Mouse (Mus musculus): Measurements from ENCODE around the gene Cpm.
"Not testable (repeated sequence)": the region's sequence is repeated elsewhere in the genome, so short reads cannot be mapped to it uniquely, and the experiment has no call there.

The Cpm gene

DNA sequence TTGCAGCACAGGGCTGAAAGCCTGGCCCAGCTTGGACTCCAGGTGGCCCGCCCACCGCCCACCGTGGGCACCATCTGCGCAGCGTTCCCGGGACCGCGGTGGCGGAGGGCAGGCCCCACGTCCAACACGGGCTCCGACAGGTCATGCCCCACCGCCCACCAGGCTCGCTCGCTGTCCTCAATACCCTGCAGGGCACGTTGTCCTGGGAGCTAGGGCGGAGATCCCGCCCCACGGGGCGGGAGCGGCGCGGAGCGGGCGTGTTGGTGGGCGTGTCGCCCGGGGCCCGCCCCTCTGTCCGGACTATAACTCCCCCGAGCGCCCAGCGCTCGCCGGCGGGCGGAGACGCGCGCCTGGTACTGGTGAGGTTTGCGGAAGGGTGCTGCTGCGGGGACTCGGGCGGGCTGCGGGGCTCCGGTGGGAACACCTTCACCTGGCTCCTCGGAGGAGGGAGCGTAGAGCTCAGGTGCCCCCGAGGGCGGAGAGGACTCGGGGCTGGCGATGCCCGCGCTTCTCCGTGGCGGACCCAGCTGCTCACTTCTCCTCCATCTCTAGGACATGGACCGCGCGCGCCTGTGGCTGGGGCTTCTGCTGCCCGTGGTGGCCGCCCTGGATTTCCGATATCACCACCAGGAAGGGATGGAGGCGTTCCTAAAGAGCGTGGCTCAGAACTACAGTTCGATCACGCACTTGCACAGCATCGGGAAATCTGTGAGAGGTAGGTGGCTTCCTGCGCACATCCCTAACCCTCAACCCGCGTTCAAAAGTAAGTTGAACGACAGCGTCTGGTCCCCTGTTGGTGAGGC lies at the start of gene Cpm:
TSS of gene Cpm (plus strand) at position 332 of the 803 bp plus-strand sequence.
- DNase-seq: peak; percentile 81 to 90

DNA sequence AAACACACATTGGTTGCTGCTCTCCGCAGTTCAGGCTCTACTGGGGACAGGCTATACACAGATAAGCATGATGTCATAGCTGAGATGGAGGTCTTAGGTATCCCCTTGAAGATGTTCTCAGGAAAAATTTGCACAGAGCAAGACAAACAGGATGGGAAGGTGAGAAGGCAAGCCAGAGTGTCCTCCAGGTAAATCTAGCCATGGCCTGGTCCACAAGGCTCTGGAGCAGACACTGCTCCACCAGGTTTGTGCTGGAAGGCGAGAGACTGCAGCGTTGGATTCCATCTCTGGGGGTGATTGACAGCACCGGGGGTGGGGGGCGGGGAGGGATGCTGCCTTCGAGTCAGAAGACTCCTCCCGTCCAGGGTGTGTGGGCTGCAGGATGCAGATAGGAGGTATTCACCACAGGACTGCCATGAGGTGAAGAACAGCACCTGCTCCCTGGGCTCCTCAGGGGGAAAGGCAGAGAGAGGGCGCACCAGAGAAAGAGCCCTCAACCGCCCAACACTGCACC lies 49.5 kb upstream of the Cpm start:
- DNase-seq: no peak

DNA sequence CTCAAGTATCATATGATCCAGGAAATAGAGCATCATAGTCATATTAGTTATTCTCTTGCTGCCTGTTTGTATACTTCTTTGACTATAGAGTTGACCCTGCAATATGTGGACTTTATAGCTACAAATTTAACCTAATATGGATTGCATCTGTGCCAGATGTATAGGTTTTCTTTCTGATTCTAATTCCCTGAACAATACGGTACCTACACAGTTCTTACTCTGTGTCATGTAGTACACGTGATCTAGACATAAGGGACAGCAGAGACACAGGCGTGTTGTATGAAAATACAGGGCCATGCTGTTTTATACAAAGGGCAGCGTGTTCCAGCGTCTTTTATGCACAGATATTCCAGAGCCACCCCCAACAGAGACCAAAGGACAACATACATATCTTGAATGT lies 48.9 kb upstream of the Cpm start:
- no peak for DNase-seq

DNA sequence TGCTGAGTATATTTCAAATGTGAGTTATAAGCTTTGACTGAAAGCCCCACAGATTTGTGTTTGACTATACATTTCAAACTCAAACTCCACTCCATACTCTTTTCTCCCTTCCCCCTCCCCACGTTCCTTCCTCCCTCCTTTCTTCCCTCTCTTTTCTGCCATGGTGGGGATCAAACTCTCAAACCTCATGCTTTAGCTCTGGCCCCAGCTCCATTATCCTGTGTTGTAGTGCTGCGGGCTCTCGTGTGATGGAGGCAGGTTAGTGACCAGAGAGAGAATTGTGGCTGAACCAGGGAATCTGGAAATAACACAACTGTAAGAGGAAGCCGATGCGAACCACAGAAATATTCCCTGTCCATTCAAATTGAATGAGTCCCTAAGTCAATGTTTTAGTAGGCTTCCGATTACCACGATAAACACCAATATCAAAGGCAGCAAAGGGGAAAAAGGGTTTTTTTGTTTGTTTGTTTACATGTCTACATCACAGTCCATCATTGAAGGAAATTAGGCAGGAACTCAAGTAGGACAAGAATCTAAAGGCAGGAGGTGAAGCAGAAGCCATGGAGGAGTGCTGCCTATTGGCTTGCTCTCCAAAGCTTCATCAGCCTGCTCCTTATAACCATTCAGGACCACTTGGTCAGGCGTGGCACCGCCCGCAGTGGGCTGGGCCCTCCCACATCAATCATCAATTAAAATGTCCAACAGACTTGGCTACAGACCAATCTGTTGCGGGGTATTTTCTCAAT lies 48.1 kb upstream of the Cpm start:
- no peak for DNase-seq

DNA sequence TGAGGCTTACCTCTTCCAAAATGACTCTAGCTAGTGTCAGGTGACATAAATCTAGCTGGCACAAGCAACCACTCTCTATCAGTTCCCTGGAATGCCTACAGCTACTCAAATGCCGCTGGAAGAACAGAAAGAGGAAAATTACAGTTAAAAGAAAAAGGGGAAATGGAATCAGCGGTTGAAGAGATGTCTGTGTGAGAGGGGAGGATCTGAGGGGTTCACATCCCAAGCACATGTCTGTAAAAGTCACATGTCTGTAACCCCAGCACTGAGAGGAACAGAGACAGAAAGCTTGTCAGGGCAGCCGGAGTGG lies 47.6 kb upstream of the Cpm start:
- no peak for DNase-seq

DNA sequence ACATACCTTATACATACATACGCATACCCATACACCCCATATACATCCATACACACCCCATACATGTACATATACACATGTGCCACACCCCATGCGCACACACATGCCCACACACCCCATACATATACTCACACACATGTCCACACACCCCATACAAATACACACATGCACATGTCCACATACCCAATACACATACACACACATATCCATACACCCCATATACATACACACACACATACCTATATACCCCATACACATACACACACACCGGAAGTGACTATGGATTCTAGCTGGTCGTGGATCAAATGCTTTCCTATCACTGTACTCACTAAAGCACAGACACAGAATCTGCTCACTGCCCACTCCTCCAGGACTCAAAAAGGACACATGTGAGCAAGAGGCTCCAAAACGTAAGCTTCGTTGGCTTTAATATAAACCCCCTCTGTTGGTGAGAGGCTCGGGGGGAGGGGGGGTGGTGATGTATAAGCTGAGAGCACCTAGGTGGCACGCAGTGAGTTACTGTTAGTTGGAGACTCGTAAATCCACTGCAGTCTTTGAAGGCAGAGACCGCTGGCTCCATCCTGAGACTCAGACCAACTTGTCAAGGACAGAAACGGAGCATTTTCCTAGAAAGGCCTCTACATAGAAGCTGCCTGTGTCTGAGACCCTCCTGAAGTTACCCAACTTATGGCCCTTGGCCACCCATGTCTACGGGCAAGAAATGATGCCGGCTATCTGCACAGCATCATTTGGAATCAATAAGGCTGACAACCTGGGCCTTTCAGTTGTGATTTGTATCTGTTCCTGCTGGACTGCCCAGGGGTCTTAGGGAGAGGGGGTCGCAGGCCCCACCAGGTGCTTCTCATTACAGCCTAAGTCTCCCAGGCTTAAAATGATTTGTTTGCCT lies 45.9 kb upstream of the Cpm start:
- DNase-seq: no peak

DNA sequence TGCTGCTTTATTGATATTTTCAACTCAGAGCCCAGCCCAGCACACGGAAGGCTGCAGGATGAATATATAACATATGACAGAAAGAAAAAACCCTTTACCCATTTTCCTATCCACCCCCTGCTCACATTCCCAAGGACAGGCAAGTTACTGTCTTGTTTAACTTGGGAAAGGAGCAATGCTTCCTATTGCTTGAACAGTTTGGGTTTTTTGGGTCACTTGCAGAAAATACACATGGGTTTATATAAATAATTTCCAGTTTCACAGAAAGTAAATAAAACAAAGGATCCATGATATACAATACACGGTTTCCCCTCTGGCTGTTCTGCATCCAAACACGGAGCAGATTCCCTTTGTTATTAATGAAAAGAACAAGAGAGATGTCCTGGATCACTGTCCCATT lies 45.2 kb upstream of the Cpm start:
- no peak for DNase-seq

DNA sequence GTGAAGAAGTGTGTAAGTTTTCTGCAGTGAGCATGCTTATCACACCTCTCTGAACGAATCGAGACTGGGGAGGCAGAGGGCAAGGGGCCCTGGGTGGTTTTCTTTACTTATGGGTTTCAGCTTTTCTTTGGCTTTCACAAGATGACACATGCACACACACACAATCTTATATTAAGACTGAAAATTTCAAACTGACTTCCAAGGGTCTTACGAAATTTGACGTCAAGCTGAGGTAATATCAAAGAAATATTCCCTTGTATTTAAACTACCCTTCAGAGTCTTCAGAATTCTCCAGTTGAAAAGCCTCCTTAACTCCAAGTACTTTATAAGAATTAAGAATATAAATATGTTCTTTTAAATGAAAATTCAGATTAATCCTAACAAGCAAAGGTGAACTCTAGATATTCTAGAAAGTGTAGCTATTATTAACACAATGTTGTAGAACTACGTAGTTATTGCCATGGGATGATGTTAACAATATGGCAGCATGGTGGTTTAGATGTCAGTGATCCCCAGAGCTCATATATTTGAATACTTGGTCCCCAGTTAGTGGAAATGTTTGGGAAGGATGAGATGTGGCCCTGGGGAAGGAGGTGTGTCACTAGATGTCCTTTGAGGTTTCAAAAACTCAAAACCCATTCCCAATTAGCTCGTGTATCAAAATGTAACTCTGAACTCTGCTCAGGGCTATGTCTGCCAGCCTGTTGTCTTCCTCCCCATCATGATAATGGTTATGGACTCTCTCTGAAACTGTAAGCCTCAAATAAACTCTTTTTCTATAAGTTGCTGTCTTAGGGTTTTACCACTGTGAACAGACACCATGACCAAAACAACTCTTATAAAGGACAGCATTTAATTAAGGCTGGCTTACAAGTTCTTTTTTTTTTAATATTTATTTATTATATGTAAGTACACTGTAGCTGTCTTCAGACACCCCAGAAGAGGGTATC lies 44.5 kb upstream of the Cpm start:
- DNase-seq: no peak

DNA sequence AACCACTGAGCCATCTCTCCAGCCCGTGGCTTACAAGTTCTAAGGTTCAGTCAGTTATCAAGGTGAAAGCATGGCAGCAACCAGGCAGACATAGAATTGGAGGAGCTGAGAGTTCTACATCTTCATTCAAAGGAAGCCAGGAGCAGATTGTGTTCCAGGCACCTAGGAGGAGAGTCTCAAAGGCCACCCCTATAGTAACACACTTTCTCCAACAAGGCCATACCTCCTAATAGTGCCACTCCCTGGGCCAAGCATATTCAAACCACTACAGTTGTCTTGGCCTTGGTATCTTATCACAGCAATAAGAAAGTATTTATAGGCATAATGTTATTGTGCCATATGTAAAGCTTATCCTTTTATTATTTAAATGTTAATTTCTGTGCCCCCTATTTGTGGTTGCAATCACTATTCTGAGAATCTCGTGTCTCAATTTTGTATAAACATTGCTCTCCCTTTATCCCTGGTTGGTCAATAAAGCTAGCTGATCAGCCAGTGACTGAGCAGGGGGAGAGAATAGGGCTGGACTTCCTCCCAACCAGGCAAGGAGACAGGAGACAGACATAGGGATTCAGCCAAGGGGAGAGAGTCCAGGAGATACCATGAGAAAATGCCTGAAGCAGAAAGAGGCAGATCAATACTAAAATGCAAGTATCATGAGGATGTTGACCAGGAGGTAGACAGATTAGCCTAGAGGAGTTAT lies 43.5 kb upstream of the Cpm start:
- DNase-seq: no peak

DNA sequence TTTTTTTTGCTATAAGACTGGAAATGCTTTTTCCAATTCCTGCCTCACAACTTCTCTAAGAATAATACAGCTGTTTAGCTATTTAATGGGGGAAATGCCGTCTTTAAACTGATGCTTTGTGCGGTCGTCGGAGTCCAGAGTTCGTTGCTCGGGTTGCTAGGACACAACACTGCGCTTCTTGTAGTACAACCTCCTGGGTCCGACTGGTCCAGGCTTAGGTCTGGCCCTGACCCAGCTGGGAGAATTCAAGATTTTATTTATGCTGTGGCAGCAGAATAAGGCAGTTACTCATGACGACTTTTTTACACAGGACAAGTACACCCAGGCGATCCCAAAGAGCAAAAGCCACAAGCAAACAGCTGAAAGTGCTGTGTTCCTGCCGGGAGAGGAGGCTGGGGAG lies 42.4 kb upstream of the Cpm start:
- peak; percentile 34 to 71 for DNase-seq

DNA sequence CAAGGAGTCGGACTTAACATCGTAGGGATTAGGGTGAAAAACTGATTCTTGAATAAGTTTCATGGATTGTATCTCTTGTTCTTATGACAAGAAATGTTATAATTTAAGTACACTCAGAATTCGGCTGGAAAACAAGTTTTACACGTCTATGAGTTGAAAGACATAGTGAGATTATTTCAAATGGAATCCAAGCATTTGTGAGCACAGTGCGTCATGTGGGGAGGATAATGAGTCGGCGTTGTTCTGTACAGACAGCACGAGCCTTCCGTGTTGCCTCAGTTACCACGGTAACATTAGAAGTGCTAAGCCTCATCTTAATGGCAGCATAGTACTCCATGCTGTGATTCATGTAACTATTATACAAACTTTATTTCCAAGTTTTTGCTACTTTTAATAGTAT lies 42.0 kb upstream of the Cpm start:
- no peak for DNase-seq

DNA sequence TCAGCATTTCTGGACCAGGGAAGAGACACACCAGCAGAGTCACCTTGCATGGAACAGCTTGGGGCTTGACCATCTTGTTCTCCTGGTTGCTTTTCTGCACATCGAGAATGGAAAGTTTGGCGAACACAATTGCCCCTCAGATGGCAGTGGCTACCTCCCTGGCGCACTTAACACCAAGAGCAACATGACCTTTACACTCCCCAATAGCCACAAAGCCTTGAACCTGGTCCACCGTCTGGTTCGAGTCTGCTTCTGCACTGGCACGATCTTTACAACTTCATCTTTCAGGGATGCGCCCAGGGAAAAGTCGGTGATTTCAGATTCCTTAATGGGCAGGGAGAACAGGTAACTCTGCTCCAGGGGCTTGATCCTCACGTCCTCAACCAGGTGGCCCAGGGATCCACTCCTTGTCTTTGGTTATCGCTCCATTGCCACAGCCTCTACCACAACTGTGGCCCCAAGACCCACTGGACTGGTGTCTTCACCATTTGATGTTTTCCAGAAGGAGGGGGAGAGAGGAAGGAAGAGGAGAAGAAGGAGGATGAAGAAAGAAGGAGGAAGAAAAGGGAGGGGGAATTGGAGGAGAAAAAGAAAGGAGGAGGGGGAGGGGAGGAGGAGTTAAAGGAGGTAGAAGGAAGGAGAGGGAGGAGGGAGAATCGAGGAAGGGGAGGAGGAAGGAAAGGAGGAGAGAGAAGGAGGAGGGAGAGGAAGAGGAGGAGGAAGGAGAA lies 40.7 kb upstream of the Cpm start:
- DNase-seq: not testable (repeated sequence)

DNA sequence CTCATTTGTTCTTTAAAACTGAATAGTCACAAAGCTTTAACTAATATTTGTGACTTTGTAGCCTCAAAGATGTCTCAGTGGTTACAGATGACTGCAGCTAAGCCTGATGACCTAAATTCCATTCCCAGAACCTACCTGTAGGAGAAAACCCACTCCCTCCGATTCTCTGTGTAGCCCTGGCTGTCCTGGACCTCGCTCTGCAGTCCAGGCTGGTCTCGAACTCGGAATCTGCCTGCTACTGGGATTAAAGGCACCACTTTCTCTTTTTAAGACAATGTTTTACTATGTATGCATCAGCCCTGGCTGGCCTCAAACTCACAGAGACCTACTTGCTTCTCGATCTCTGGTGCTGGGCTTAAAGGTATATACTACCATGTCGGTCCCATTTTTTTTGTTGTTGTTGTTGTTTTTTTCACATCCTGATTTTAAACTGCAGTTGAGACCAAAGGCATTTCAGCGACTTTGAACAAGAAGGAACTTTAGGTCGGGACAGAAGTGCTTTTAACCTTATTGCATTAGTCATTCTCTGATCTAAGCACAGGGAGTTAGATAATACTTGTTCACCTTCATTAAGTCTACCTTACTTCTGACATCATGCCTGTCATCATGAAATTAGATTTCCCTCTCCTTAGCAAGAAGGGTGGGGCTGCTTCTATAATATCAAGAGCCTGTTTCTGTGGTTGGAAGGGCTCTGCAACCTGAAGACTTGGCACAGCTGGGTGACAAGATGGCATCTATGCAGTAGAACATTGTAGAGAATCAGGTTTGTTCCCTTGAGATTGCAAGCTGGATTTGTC lies 40.0 kb upstream of the Cpm start:
- no peak for DNase-seq

DNA sequence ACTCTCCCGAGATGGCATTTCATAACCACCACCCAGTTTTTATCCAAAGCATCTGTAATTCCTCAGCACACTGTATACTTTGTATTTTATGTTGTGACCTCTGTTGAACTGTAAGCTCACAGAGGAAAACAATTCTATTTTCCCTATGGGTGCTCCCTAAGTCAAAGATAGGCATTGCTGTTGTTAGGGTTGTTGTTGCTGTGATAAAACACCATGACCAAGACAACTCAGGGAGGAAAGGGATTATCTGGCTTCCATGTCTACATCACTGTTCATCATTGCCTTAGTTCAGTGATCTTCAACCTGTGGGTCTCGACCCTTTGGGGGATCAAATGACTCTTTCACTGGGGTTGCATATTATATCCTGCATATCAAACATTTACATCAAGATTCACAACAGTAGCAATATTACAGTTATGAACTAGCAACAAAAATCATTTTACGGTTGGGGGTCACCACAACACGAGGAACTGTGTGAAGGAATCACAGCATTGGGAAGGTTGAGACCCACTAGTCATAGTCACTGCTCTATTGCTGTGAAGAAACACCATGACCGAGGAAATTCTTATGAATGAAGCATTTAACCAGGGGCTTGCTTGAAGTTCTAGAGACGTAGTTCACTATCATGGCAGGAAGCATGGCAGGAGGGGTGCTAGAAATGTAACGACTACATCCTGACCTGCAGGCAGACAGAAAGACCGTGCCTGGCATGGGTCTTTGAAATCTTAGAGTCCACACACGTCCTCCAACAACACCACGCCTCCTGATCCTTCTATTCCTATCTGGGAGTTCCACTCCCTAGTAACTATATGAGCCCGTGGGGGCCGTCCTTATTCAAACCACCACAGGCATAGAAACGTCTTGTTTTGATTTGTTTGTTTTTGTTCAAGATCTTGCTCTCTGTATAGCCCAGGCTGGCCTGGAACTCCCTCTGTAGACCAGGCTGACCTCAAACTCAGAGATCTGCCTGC lies 38.7 kb upstream of the Cpm start:
- no peak for DNase-seq

DNA sequence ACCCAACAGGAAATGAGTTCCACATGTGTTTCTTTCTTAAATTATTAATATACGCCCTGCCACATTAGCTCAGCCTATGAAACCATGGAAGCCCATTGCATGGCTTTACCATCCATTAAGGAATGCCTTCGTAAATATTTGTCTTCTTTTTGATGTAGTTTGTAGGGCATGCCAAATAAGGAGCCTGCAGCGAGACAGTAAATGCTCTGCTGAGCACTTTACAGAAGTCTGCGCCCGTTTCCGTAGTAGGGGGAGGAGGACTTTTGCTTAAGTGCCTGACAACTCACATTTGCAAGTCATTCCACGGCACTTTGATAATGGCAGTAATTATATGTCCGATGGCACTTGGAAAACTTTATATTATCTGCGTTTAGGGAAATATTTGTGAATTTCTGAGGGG lies 37.5 kb upstream of the Cpm start:
- no peak for DNase-seq

DNA sequence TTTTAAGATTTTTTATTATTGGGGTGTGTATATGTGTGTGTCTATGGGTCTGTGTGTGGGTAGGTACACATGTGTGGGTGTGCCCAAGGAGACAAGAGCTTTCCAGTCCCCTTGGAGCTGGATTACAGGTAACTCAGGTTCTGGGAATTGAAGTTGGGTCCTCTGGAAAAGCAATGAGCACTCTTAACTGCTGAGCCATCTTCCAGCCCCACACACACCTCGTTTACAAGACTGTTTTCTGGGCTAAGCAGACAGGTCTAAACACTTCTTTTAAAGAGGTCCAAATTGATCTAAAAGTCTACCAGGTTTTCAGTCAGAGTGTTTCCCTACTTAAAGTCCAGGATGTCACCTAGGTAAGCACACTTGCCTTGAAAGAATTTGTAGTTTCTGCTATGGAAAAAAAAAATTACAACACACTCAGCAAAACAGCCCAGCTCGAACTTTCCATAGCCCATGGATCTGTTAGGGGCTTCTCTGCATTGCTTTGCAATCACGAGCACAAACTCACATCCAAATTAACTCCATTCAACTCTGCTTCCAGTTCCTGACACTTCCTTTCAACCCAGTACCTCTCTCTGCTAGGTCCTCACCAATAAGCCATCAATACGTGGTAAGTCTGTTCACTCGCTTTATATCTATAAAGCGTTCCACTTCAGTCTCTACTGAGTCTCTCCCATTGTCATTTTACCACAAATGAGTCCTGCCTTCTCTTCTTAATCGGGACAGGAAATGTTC lies 36.8 kb upstream of the Cpm start:
- DNase-seq: no peak

DNA sequence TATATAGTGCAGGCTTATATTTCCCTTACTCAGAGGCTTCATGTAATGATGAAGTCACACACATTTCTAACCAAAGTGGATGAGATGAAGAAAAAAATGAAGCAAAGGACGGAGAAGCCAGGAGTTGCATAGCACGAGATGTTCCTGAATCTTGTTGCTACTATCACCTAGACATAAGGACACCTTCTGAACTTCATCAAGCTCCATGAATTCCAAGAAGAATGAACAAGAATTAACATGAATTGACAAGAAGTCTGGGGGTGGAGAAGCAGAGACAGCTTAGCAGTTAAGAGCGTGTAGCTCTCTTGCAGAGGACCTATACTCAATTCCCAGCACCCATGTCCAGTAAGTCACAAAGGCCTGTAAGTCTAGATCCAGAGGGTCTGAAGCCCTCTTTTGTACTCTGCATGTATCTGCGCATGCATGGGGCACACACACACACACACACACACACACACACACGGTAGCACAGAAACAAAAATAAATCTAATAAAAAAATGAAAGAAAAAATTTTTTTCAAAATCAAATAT lies 36.2 kb upstream of the Cpm start:
- no peak for DNase-seq

DNA sequence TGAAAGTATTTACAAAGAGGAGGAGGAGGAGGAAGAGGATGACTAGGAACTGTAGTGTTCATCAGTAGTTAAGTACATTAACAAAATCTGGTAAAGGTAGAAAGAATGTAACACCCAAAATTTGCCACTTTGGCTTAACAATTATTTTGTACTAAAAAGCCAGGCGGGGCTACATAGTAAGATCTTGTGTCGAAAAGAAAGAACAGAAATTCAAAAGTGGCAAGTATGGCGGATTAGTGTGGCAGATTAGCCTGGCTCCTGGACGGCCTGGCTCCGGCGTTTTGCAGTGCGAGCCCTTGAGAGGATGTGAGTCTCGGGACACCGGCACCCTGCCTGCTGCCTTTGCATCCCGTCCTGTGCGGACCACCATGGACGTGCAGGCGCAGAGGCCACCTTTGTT lies 35.4 kb upstream of the Cpm start:
- DNase-seq: no peak
